Mouse (Mus musculus) olfactory bulb, adult 2 months (tissue): ENCODE data around the gene Myo10.

ENCODE experiments used
- CTCF ChIP-seq: fragments of 200-500 bp; IDR thresholded peaks from 2 replicates; pipeline ENCODE4 v1.5.1; 2012; ENCODE audit warnings: low read depth, mild to moderate bottlenecking, low read length, moderate library complexity; ENCODE audit not compliant: insufficient read depth
- POLR2A ChIP-seq: fragments of 200-500 bp; IDR thresholded peaks from 2 replicates; pipeline ENCODE4 v1.6.1; 2012; ENCODE audit warnings: mild to moderate bottlenecking, low read depth, low read length, moderate library complexity; ENCODE audit not compliant: insufficient read depth

GRCm38 (mm10) chr15:25593469-25594150 is 28.7 kb upstream of the Myo10 start:
- TF ChIP-seq POLR2A (no peak), CTCF (no peak)
